Mouse (Mus musculus) liver, postnatal 0 days (tissue): ENCODE results near the gene Olfml2b. TPM values are rescaled to one million over a fixed set of nuclear protein-coding genes. Genes with fewer than 3 reads are reported as not detected.

Experiments
- ATAC-seq: fragments of 200-750 bp; cut with Nextera tagmentation; 2 replicates; pipeline ENCODE4 v1.8.0; 2017; ENCODE audit warnings: mild to moderate bottlenecking, moderate library complexity
- DNase-seq: peaks from one replicate; pipeline ENCODE4 v3.0.0-alpha.2; 2016
- H3K27ac ChIP-seq: fragments of 300-500 bp; sonication (generic); 2 replicates; pipeline ENCODE4 v1.5.1; 2014; ENCODE audit warnings: antibody characterized with exemption, moderate library complexity, mild to moderate bottlenecking, low read depth
- H3K27me3 ChIP-seq: fragments of 300-500 bp; sonication (generic); 2 replicates; pipeline ENCODE4 v1.6.1; 2014; ENCODE audit warnings: low read length, control low read depth, mixed read lengths; ENCODE audit not compliant: insufficient read depth
- H3K36me3 ChIP-seq: fragments of 300-500 bp; sonication (generic); replicated peaks from 2 replicates; pipeline ENCODE4 v1.6.1; 2014; ENCODE audit warnings: mild to moderate bottlenecking, control low read depth, low read length, moderate library complexity, mixed read lengths; ENCODE audit not compliant: insufficient read depth
- H3K4me1 ChIP-seq: fragments of 300-500 bp; sonication (generic); 2 replicates; pipeline ENCODE4 v1.6.1; 2014; ENCODE audit warnings: antibody characterized with exemption, mild to moderate bottlenecking, control low read depth; ENCODE audit not compliant: insufficient read depth
- H3K4me2 ChIP-seq: fragments of 300-500 bp; sonication (generic); 2 replicates; pipeline ENCODE4 v1.6.1; 2014; ENCODE audit warnings: low read depth, mild to moderate bottlenecking, low read length, moderate library complexity, mixed read lengths
- H3K4me3 ChIP-seq: fragments of 300-500 bp; sonication (generic); 2 replicates; pipeline ENCODE4 v1.5.1; 2014; ENCODE audit warnings: low read depth, low read length
- H3K9ac ChIP-seq: fragments of 300-500 bp; sonication (generic); replicated peaks from 2 replicates; pipeline ENCODE4 v1.6.1; 2014; ENCODE audit warnings: mild to moderate bottlenecking, moderate library complexity
- H3K9me3 ChIP-seq: fragments of 300-500 bp; sonication (generic); 2 replicates; pipeline ENCODE4 v1.6.1; 2016; ENCODE audit warnings: mild to moderate bottlenecking, control low read depth, low read length, mixed read lengths
- CTCF ChIP-seq: sonication (generic); IDR thresholded peaks from 2 replicates; pipeline ENCODE4 v1.5.1; 2016; ENCODE audit warnings: antibody characterized with exemption, low read depth
- EP300 ChIP-seq: IDR thresholded peaks from 2 replicates; pipeline ENCODE4 v1.6.1; 2016; ENCODE audit warnings: antibody characterized with exemption, low read depth, mild to moderate bottlenecking
- WGBS: fragments of 180-500 bp; shearing (Covaris S2); extraction: QIAGEN DNeasy Blood & Tissue Kit; methylation state at CpG from one replicate; pipeline ENCODE4 v1.1.7; 2014; ENCODE audit not compliant: insufficient replicate concordance; 5-methylcytosine and 5-hydroxymethylcytosine counted together
- polyA plus RNA-seq: library from polyadenylated mRNA; unstranded; fragments of >200 nt; fragmentation: Nextera tagmentation; extraction: Ambion mirVana; gene quantifications from 2 replicates; pipeline ENCODE4 v1.2.1, GENCODE M21; 2015

Olfml2b gene
- polyA plus RNA-seq, 1 experiment from 2014 or later = 2.9 TPM

- Histone ChIP-seq H3K9ac (no peak overlapping the region; the same call in 1 of the 2 replicates), H3K9me3 (no peaks in the 10 kb centered on the region), H3K27me3 (peaks cover 6% of the 10 kb centered on the region; the same call in 1 of the 2 replicates), H3K27ac (no peak overlapping the region), H3K4me1 (peaks cover 13% of the 10 kb centered on the region), H3K36me3 (no peaks in the 10 kb centered on the region), H3K4me2 (peak overlapping the region; percentile 49), H3K4me3 (peak overlapping the region; percentile 25)
- ATAC-seq (peak; percentile 26; the same call in 1 of the 2 replicates), DNase-seq (peak; percentile 8)
- TF ChIP-seq CTCF = no peak
- TF ChIP-seq EP300 = no peak
- WGBS = 53% methylated on average over 15 of the region's 15 CpGs
These were observed 1.7 kb downstream of the Olfml2b start for GRCm38 (mm10) chr1:170645896-170646605.

DNA sequence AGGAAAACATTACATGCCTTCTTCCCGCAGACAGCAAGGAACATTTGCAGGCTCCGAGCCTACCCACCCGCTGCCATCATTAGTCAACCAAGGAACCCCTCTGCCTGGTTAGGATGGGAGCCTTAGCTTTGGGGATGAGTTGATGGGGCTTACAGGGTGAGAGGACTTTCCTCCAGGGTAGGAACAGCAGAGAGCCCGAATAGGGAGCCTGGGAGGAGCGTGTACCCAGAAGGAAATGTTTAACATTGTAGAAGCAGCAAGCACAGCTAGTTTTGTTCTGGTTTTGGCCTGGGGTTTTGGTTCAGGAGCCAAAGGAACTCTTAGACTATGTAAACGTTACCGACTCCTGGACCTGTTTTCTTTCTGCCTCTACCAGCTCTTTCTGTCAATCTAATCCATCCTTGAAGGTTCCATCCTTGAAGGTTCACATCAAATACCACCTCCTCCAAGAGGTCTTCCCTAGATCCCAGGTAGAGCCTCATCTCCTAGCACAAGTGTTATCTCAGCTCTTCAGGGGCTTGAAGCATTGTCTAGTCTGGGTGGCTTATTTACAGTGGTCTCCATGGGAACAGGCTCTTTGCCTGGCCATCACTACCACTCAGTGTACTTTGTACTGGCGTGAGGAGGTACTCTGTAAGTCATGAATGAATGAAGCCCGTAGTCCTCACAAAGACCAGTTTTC lies 2.4 kb downstream of the Olfml2b start:
- Histone ChIP-seq H3K36me3 (no peaks in the 10 kb centered on the region), H3K4me1 (peaks cover 13% of the 10 kb centered on the region), H3K9ac (no peak overlapping the region), H3K4me3 (peak overlapping the region; percentile 25; the same call in 1 of the 2 replicates), H3K27ac (no peak overlapping the region), H3K27me3 (peaks cover 6% of the 10 kb centered on the region; the same call in 1 of the 2 replicates), H3K9me3 (no peaks in the 10 kb centered on the region), H3K4me2 (peak overlapping the region; percentile 49)
- DNase-seq = peak; percentile 11
- no peak; the same call in 1 of the 2 replicates for ATAC-seq
- 66% methylated on average over 9 of the region's 9 CpGs for WGBS
- no peak for TF ChIP-seq EP300
- TF ChIP-seq CTCF = no peak

GRCm38 (mm10) chr1:170647381-170647780 lies 3.0 kb downstream of the Olfml2b start:
- TF ChIP-seq EP300 (no peak), CTCF (no peak)
- H3K27me3 ChIP-seq = peaks cover 6% of the 10 kb centered on the region; the same call in 1 of the 2 replicates
- no peak overlapping the region for H3K9ac ChIP-seq
- 83% methylated on average over 7 of the region's 7 CpGs for WGBS
- H3K4me3 ChIP-seq = no peak overlapping the region
- ATAC-seq (no peak), DNase-seq (no peak)
- H3K4me1 ChIP-seq = peaks cover 13% of the 10 kb centered on the region
- H3K27ac ChIP-seq = no peak overlapping the region
- no peaks in the 10 kb centered on the region for H3K9me3 ChIP-seq
- H3K4me2 ChIP-seq = no peak overlapping the region
- H3K36me3 ChIP-seq = no peaks in the 10 kb centered on the region

- 60% methylated on average over 6 of the region's 6 CpGs for WGBS
- no peak for TF ChIP-seq EP300
- no peak for TF ChIP-seq CTCF
- Histone ChIP-seq H3K9ac (no peak overlapping the region), H3K9me3 (no peaks in the 10 kb centered on the region), H3K4me1 (peaks cover 13% of the 10 kb centered on the region), H3K4me2 (no peak overlapping the region), H3K36me3 (no peaks in the 10 kb centered on the region), H3K4me3 (no peak overlapping the region), H3K27ac (no peak overlapping the region), H3K27me3 (peaks cover 6% of the 10 kb centered on the region; the same call in 1 of the 2 replicates)
- ATAC-seq = no peak
- DNase-seq = no peak
These were observed 3.7 kb downstream of the Olfml2b start for GRCm38 (mm10) chr1:170647971-170648514.

GRCm38 (mm10) chr1:170651046-170651723 lies 6.9 kb downstream of the Olfml2b start:
- Histone ChIP-seq H3K4me2 (no peak overlapping the region), H3K9ac (no peak overlapping the region), H3K4me1 (peaks cover 7% of the 10 kb centered on the region), H3K36me3 (no peaks in the 10 kb centered on the region), H3K27ac (no peak overlapping the region), H3K4me3 (no peak overlapping the region), H3K9me3 (no peaks in the 10 kb centered on the region), H3K27me3 (no peaks in the 10 kb centered on the region)
- WGBS = 61% methylated on average over 6 of the region's 6 CpGs
- ATAC-seq = no peak
- no peak for DNase-seq
- TF ChIP-seq EP300 (no peak), CTCF (no peak)
